Mouse (Mus musculus): ENCODE measurements at regions not wholly inside any gene's neighbourhood (a gene's known extent, or its start where the extent isn't known, plus 50 kb on each side); places are given as distances from the start of the nearest gene placed in this dataset.

GRCm38 (mm10) chr3:148159059-148159458, 831.3 kb downstream of the Adgrl2 start:
- TF ChIP-seq GATA4 (IDR thresholded peaks at IDR 0.05; ENCODE audit: insufficient replicate concordance, low read length) = no peak

- TF ChIP-seq GATA4 (IDR thresholded peaks at IDR 0.05; ENCODE audit: insufficient replicate concordance, low read length) = no peak
These were observed 831.8 kb downstream of the Adgrl2 start for GRCm38 (mm10) chr3:148158533-148158932.

- TF ChIP-seq GATA4 (IDR thresholded peaks at IDR 0.05; ENCODE audit: insufficient replicate concordance, low read length) = no peak
These were observed 846.6 kb downstream of the Adgrl2 start for GRCm38 (mm10) chr3:148143776-148144175.

DNA sequence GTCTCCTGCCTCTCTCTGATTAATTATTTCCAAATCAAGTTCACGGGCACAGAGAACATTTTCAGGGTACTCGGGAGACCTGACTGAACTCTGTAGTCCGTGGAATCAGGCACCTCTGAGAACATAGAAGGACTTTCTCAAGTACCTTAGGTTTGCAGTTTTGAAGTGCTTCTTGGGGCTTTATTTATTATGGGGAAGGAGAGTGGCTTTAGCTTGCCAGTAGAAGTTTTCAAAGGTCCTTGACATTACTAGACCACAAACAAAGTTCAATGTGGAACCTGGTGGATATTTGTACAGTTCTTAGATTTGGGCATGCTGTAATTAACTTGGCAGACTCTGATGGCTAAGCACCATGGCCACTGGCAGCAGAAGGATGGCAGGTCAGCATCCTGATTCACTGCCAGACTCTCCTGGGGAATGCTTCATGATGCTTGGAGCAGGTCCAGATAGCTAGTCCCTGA, 853.5 kb downstream of the Adgrl2 start:
- TF ChIP-seq GATA4 (IDR thresholded peaks at IDR 0.05; ENCODE audit: insufficient replicate concordance, low read length) = no peak

GRCm38 (mm10) chr3:148134646-148135045, 855.7 kb downstream of the Adgrl2 start:
- no peak for TF ChIP-seq GATA4 (IDR thresholded peaks at IDR 0.05; ENCODE audit: insufficient replicate concordance, low read length)

- no peak for TF ChIP-seq GATA4 (IDR thresholded peaks at IDR 0.05; ENCODE audit: insufficient replicate concordance, low read length)
These were observed 874.8 kb downstream of the Adgrl2 start for GRCm38 (mm10) chr3:148115576-148115975.

DNA sequence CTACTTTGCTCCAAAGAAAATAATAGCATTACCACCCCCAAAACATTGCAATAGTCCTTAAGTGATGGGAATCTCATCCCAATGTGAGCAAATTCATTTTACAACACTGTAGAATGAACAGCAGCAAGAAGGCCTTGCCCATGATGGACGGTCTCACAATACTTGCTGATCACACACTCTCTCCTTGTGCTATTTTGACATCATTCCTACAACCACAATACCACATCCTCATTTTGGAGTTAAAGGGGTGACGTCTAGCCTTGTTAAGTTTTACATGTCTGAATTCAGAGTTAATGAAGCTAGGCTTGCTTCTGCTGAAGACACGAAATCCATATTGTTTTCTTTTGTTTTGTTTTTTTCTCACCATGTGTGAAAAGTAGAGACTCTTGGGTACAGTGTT, 878.2 kb downstream of the Adgrl2 start:
- TF ChIP-seq GATA4 (IDR thresholded peaks at IDR 0.05; ENCODE audit: insufficient replicate concordance, low read length) = no peak

DNA sequence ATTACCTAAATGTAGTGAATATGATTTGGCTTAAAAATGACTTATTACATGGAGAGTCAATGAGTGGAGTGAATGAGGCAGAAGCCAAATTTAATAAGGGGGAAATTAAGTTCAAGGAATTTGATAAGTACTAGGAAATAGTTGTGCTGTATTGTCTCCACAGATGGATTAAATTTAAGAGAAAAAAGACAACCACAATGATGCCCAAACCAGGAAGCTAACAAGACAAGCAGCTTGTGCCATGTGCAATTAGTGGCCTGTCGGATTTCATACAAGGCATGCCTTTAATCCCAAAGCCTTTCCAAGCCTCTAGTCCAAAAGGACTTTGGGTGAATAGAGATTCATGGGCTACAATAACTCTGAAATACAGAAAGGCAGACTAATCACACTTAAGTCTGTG, 883.3 kb downstream of the Adgrl2 start:
- no peak for TF ChIP-seq GATA4 (IDR thresholded peaks at IDR 0.05; ENCODE audit: insufficient replicate concordance, low read length)

GRCm38 (mm10) chr3:148093930-148094329, 896.4 kb downstream of the Adgrl2 start:
- TF ChIP-seq GATA4 (IDR thresholded peaks at IDR 0.05; ENCODE audit: insufficient replicate concordance, low read length) = no peak

GRCm38 (mm10) chr3:148075841-148076240, 914.5 kb downstream of the Adgrl2 start:
- TF ChIP-seq GATA4 (IDR thresholded peaks at IDR 0.05; ENCODE audit: insufficient replicate concordance, low read length) = no peak

DNA sequence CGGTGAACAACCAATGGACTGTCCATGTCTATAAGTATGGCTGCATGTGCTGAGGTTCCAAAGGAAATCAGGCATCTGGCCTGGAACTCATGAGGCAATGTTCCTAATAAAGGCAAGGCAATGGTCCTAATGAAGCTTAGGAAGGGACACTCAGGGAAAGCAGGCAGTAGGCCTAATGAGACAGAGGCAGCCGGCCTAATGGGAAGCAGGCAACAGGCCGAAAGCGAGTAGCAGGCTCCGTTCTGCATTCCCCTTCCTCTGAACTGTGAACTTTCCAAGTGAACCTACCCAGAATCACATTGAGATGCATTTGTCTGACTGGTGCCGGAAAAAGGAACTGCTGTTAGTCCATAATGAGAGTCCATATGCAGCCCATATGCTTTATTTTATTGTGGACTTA, 923.7 kb downstream of the Adgrl2 start:
- no peak for TF ChIP-seq GATA4 (IDR thresholded peaks at IDR 0.05; ENCODE audit: insufficient replicate concordance, low read length)

- no peak for TF ChIP-seq GATA4 (IDR thresholded peaks at IDR 0.05; ENCODE audit: insufficient replicate concordance, low read length)
These were observed 934.3 kb downstream of the Adgrl2 start for GRCm38 (mm10) chr3:148056074-148056473.

- no peak for TF ChIP-seq GATA4 (IDR thresholded peaks at IDR 0.05; ENCODE audit: insufficient replicate concordance, low read length)
These were observed 937.8 kb downstream of the Adgrl2 start for GRCm38 (mm10) chr3:148052516-148052915.

GRCm38 (mm10) chr3:148048247-148048646, 942.1 kb downstream of the Adgrl2 start:
- TF ChIP-seq GATA4 (IDR thresholded peaks at IDR 0.05; ENCODE audit: insufficient replicate concordance, low read length) = no peak

- TF ChIP-seq GATA4 (IDR thresholded peaks at IDR 0.05; ENCODE audit: insufficient replicate concordance, low read length) = no peak
These were observed 957.8 kb downstream of the Adgrl2 start for GRCm38 (mm10) chr3:148032532-148032931.

DNA sequence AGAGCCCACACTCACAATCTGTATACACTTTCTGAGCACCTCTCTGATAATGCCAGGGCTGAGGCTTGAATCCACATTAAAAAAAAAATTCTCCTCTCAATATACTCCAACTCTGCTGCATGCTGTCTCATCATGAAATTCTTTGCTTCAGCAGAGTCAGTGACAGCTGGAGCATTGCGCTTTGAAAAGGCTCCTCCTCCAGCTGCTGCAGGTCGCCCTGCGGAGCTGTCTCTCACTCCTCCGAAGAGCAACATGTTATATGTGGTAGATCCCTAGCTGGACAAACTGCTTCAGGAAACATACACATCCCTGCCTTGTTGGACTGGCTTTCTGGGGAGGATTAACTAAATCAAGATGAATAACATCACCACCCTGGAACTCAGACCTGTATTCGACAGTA, 984.5 kb downstream of the Adgrl2 start:
- TF ChIP-seq GATA4 (IDR thresholded peaks at IDR 0.05; ENCODE audit: insufficient replicate concordance, low read length) = no peak

DNA sequence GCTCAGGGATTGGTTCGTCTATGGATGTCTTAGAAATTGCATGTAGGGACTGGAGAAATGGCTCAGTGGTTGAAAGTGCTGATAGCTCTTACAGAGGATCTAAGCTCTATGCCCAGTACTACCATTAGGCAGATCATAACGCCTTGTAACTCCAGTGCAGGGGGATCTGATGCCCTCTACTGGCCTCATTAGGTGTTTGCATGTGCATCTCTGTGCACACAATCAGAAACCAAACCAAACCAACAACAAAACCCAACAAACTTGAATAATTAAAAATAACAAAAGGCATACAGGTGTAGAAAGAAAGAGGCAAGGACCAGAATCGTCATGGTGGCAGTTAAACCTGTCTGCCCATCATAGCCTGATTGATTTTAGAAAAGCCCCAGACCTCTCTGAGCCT, 986.3 kb downstream of the Adgrl2 start:
- TF ChIP-seq GATA4 (IDR thresholded peaks at IDR 0.05; ENCODE audit: insufficient replicate concordance, low read length) = no peak

All from liver, adult (tissue).